Mouse (Mus musculus) left cerebral cortex, postnatal 25 days (tissue): Measurements from ENCODE around the gene Tmem115. TPM values are rescaled to one million over a fixed set of nuclear protein-coding genes. Genes with fewer than 3 reads are reported as not detected.

Experiments used
- DNase-seq, 2 experiments: peaks; one replicate each; pipeline ENCODE4 v3.0.0; 2022; ENCODE audit warnings: low spot score in 2 of 2, mixed read lengths in 1 of 2
- intact Hi-C: fragments of 180-260 bp; cut with DNase I; formaldehyde crosslinking; loops from one replicate; pipeline ENCODE4 v1.15.1; 2025
- total RNA-seq, 2 experiments: library from RNA; stranded (reverse); gene quantifications; 2 replicates each; pipeline ENCODE4 v1.2.3; 2021

Tmem115 gene
- total RNA-seq, 2 experiments from 2014 or later = 33.3 to 36.5 TPM

DNA sequence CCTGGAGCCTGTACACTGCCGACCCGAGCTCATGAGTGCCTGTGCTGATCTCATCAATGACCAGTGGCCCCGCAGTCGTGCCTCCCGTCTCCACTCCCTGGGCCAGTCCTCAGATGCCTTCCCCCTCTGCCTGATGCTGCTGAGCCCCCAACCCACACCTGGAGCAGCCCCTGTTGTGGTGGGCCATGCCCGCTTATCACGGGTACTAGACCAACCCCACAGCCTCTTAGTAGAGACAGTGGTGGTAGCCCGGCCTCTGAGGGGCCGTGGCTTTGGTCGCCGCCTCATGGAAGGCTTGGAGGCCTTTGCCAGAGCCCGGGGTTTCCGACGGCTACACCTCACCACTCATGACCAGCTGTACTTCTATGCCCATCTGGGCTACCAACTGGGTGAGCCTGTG is 49.4 kb downstream of the Tmem115 start:
- no peak for DNase-seq
- intact Hi-C loops = no loop called here

DNA sequence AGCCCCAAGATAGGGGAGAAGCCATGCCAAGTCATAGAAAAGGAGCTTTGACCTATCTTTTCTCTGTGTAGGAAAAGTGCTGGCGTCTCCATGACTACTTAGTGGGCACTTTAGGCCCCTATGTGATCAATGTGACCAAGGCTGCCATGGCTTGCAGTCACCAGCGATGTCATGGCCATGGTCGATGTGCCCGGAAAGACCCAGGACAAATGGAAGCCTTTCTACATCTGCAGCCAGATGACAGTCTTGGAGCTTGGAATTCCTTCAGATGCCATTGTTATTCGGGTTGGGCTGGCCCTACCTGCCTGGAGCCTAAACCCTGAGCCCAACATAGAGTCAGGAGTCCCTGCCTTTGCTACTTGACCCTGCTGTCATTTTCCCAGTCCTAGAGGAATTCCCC is 52.8 kb downstream of the Tmem115 start:
- no peak for DNase-seq
- intact Hi-C loops = no loop called here

GRCm38 (mm10) chr9:107586974-107587832 is 53.5 kb downstream of the Tmem115 start, which contains the start of gene Ifrd2:
Gene Ifrd2, plus strand, starts transcription at chr9:107587642.
- peak; percentile 97 to 100 for DNase-seq
- intact Hi-C loops = no loop called here

- intact Hi-C loops = no loop called here
- DNase-seq = peak in 1 of 2 experiments; percentile 48
Observed at GRCm38 (mm10) chr9:107587833-107588639, 54.3 kb downstream of the Tmem115 start.

Other genes with a start within 250 kb of the Tmem115 start
- gene Mapkapk3, start 244.1 kb upstream of the Tmem115 start, total RNA-seq = 1 to 10 TPM; 2.2 to 4.5 TPM
- 1 to 10 TPM; 5.8 to 9.4 TPM for gene Cish, start 237.9 kb upstream of the Tmem115 start, total RNA-seq
- 10 to 100 TPM; 17.2 to 18.2 TPM for gene Hemk1, start 195.6 kb upstream of the Tmem115 start, total RNA-seq
- 1 to 10 TPM; 3.7 to 4.0 TPM for gene 6430571L13Rik, start 193.3 kb upstream of the Tmem115 start, total RNA-seq
- 10 to 100 TPM; 25.4 to 40.2 TPM for gene Cacna2d2, start 134.3 kb upstream of the Tmem115 start, total RNA-seq
- gene Cyb561d2, start 8.2 kb downstream of the Tmem115 start, total RNA-seq = 10 to 100 TPM; 16.2 to 17.4 TPM
- gene Nprl2, start 8.3 kb downstream of the Tmem115 start, total RNA-seq = 10 to 100 TPM; 40.4 to 41.7 TPM
- gene Zmynd10, start 13.4 kb downstream of the Tmem115 start, total RNA-seq = 1 to 10 TPM; 4.0 to 5.6 TPM
- 10 to 100 TPM; 14.3 to 17.4 TPM for gene Rassf1, start 17.6 kb downstream of the Tmem115 start, total RNA-seq
- 10 to 100 TPM; 86.5 to 94.7 TPM for gene Tusc2, start 29.3 kb downstream of the Tmem115 start, total RNA-seq
- 10 to 100 TPM in 1 of 2 experiments, 1 to 10 TPM in 1; 9.3 to 10.1 TPM for gene Hyal2, start 34.0 kb downstream of the Tmem115 start, total RNA-seq
- 1 to 10 TPM; 5.0 to 7.4 TPM for gene Hyal1, start 43.0 kb downstream of the Tmem115 start, total RNA-seq
- 10 to 100 TPM; 10.8 to 11.3 TPM for gene Naa80, start 44.9 kb downstream of the Tmem115 start, total RNA-seq
- gene Hyal3, start 46.9 kb downstream of the Tmem115 start, total RNA-seq = 1 to 10 TPM in 1 of 2 experiments, under 1 TPM in 1; 0.96 to 1.1 TPM
- 10 to 100 TPM; 11.1 to 13.3 TPM for gene Ifrd2, start 53.7 kb downstream of the Tmem115 start, total RNA-seq
- gene Sema3b, start 75.3 kb downstream of the Tmem115 start, total RNA-seq = 1 to 10 TPM; 3.4 to 3.5 TPM
- 100 to 1,000 TPM; 214 to 221 TPM for gene Gnai2, start 101.4 kb downstream of the Tmem115 start, total RNA-seq
- gene Slc38a3, start 135.6 kb downstream of the Tmem115 start, total RNA-seq = 10 to 100 TPM; 69.9 to 81.4 TPM
- under 1 TPM; 0.18 to 0.21 TPM for gene Gnat1, start 145.8 kb downstream of the Tmem115 start, total RNA-seq
- gene Sema3f, start 176.5 kb downstream of the Tmem115 start, total RNA-seq = 10 to 100 TPM; 16.6 to 17.8 TPM
- gene Rbm5, start 237.1 kb downstream of the Tmem115 start, total RNA-seq = 100 to 1,000 TPM; 122 to 155 TPM